Mouse (Mus musculus): ENCODE data around the gene P4ha3.
"Not testable (repeated sequence)": the region's sequence is repeated elsewhere in the genome, so short reads cannot be mapped to it uniquely, and the experiment has no call there.

Gene P4ha3

GRCm38 (mm10) chr7:100285383-100285782 is at the start of gene P4ha3:
Gene P4ha3 (plus strand): TSS chr7:100285520.
- DNase-seq (ENCODE audit: low spot score), result no peak

DNA sequence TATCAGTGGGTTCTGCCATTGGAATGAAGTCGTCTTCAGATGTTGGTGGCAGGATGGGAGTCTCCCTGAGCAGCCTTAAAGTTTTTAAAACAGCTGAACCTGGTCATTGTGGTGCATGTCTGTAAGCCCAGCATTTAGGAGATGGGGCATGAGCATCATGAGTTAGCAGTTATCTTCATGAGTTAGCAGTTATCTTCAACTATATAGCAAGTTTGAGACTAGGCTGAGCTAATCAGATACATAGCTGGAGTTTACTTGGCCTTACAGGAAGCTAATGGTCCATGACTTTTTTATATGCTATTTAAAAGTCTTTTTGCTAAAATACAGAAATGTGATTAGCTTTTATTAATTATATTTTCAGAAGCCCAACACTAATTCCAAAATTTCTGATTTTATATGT is 47.0 kb upstream of the P4ha3 start:
- DNase-seq (ENCODE audit: low spot score), result no peak

GRCm38 (mm10) chr7:100240601-100241000 is 44.7 kb upstream of the P4ha3 start:
- DNase-seq (ENCODE audit: low spot score), result no peak

DNA sequence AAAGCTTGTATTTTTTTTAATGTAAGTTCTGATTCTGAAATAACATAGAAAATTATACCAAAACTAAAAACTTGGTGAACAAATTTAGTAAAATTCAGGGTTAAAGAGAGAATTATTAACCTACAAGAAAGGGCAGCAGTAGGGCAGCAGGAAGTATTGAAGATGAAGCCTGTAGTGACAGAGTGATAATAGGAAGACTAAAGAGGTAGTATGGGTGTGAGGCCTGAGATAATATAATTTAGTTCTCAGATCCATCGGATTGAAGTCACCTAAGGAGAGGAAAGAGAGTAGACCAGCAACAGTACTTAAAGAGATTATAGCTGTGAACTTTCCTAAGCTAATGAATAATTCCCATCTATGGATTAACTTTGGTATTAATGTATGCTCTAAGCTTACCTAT is 42.3 kb upstream of the P4ha3 start:
- no peak for DNase-seq (ENCODE audit: low spot score)

GRCm38 (mm10) chr7:100244225-100244624 is 41.1 kb upstream of the P4ha3 start:
- DNase-seq (ENCODE audit: low spot score), result no peak

- no peak for DNase-seq (ENCODE audit: low spot score)
Measured at GRCm38 (mm10) chr7:100245176-100245575, 40.1 kb upstream of the P4ha3 start.

- no peak for DNase-seq (ENCODE audit: low spot score)
Measured at GRCm38 (mm10) chr7:100250667-100251066, 34.7 kb upstream of the P4ha3 start.

DNA sequence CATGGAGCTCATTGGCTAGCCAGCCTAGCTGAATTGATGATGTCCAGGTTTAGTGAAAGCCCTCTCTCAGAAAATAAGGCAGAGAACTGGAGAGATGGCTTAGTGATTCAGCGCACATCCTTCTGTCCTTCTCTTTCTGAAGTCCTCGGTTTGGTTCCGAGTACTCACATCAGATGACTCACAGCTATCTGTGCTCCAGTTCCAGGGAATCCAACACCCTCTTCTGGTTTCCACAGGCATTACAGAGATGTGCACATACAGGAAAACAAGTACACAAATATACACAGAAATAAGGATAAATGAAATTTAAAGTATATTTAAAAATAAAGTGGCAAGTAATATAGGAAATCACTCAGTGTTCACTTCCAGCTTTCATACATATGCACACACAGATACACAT is 23.0 kb upstream of the P4ha3 start:
- DNase-seq (ENCODE audit: low spot score), result no peak

DNA sequence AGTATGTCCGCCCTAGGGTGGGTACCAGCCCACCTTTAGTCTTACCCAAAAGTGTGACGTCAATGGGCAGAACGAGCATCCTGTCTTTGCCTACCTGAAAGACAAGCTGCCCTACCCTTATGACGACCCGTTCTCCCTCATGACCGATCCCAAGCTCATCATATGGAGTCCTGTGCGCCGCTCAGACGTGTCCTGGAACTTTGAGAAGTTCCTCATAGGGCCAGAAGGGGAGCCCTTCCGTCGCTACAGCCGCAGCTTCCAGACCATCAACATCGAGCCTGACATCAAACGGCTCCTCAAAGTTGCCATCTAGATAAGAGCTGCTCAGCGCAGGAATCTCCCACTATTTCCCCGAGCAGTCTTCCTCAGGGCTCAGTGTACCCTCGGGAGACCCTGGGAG is 20.4 kb upstream of the P4ha3 start:
- not testable (repeated sequence) for DNase-seq (ENCODE audit: low spot score)

- DNase-seq (ENCODE audit: low spot score), result no peak
Measured at GRCm38 (mm10) chr7:100272369-100272768, 13.0 kb upstream of the P4ha3 start.

GRCm38 (mm10) chr7:100274507-100274906 is 10.8 kb upstream of the P4ha3 start:
- no peak for DNase-seq (ENCODE audit: low spot score)

- peak; percentile 36 for DNase-seq (ENCODE audit: low spot score)
Measured at GRCm38 (mm10) chr7:100276397-100276796, 8.9 kb upstream of the P4ha3 start.

GRCm38 (mm10) chr7:100279803-100280202 is 5.5 kb upstream of the P4ha3 start:
- peak; percentile 66 for DNase-seq (ENCODE audit: low spot score)

DNA sequence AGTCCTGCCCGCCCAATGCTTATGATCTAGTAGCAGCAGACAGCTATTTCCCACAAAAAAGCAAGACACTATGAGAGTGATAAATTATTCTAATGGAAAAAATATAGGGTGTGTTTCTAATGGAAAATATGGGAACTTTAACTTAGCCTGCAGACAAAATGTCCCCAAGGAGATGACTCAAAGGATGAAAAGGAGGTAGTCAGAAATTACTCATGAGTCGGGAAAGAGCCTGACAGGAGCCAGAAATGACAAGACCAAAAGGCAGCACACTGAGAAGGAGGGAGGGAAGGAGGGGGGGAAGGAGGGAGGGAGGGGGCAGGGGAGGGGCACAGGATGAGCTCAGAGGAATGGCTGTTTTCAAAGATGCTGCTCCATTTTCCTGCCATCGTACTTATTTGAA is 3.7 kb upstream of the P4ha3 start:
- DNase-seq (ENCODE audit: low spot score), result no peak

DNA sequence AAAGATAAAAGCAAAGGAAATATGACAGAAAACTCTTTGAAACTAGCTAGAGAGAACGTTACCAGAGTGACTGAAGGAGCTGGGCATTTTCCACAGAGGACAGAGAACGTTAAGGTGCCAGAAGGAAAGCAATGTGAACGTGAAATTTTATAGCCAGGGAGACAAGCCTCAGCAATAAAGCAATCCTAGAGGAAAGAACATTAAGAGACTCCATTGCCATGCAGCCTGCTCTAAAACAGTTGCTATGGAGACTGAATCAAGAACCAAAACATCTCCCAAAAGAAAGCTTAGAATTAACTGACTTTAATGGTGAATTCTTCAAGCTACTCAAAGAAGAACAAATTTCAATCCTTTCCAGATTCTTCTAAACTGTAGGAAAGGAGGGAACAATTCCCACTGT is 2.0 kb upstream of the P4ha3 start:
- no peak for DNase-seq (ENCODE audit: low spot score)

DNA sequence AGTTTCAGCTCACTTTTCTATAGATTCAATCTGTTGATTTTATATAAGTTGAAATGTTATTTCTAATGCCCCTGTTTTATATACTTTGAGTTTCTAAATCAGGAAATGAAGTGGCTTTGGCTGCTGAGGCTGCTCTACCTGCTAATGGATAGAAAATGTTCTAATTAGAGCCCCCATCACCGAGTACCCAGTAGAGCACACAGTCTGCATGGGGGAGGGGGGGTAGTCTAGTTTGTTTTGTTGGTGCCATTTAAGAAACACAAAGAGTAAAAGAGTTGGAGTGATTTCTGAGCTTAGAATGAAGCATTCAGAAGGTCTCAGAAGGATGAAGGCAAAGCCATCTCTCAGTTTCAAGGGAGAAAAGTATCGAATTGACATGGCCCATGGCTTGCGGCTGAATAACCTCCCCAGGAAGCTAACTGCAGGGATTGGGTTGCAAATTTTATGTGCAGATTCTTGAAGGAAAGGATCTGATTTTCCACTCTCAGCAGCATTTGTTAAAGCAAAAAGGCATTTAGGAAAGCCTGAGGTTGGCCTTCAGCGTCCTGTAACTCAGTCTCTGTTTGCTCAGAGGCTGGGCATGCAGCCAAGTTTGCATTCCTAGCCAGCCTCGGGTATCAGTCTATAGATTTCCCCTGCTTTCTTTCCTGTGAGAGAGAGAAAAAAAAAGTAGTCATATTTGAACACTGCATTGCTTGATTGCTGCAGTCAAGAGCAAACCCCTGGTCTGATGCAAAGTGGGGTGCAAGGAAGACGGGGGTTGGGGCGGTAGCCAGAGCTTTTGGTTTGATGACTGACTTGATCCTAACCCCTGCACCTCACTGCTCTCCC is 2.6 kb downstream of the P4ha3 start:
- peak; percentile 57 for DNase-seq (ENCODE audit: low spot score)

DNA sequence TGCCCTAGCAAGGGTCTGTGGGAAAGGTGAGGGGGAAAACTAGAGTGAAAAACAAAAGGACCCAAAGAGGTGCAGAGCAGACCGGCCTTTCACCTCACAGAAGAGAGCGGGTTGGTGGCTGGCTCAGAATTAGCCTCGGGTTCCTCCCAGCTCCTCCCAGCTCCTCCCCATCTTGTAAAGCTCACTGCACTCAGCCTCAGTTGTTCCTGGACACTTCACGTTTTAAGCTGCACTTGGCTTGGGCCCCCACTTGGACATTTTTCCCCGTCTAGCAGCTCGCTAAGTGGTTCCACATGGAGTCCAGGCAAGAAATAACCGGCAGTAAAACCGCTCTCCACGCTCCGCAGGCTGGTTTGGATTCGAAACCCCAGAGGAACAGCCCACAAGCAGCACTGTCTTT is 3.3 kb downstream of the P4ha3 start:
- DNase-seq (ENCODE audit: low spot score), result peak; percentile 37

DNA sequence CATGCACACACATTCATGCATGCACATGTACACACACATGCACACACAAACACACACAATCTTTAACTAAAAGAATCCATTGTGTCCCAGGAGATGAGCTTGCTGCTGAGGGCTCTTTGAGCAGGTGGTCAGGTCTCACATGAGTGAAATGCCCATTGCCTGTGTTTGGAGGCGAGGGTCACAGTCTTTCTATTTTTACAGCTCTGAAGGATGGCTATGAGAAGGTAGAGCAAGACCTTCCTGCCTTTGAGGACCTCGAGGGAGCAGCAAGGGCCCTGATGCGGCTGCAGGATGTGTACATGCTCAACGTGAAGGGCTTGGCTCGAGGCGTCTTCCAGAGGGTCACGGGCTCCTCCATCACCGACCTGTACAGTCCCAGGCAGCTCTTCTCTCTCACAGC is 8.2 kb downstream of the P4ha3 start:
- DNase-seq (ENCODE audit: low spot score), result no peak

DNA sequence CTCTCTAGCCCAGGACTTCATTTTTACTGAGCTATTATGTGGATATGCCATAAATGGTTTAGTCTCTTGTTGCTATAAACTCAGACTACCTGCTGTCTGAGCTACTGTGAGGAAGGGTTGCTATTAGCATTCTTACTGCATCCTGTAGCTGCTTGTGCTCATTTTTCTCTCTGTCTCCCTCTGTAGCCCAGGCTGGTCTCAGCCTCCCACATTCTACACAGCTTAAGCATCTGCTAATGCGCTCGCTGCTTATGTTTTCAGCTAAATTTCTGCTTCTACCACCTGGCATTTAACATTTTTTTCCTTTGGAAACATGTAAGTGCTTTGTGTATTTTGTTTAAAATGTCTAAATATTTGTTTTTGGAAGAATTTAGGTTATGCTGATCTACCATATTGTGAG is 10.4 kb downstream of the P4ha3 start:
- DNase-seq (ENCODE audit: low spot score), result no peak

DNA sequence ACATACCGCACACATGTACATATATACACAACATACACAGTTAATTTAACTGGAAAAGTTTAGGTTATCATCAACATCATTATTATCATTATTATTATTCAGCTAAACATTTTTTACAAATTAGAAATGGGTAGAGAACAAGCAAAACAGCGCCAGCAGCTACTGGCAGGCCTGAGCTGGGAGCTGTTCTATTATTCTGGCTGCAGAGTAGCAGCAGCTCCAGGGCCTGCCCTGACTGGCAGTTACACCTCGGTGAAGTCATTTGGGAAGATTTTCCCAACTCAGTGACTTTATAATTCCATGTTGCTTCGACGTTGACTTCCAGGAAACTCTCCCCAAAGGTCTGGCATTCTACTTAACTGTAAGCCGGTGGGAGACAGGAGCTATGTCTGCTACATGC is 11.4 kb downstream of the P4ha3 start:
- no peak for DNase-seq (ENCODE audit: low spot score)

GRCm38 (mm10) chr7:100298861-100299510 is 13.7 kb downstream of the P4ha3 start:
- DNase-seq (ENCODE audit: low spot score), result no peak

- no peak for DNase-seq (ENCODE audit: low spot score)
Measured at GRCm38 (mm10) chr7:100301390-100301789, 16.1 kb downstream of the P4ha3 start.

GRCm38 (mm10) chr7:100302316-100302715 is 17.0 kb downstream of the P4ha3 start:
- DNase-seq (ENCODE audit: low spot score), result peak; percentile 66

GRCm38 (mm10) chr7:100305894-100306293 is 20.6 kb downstream of the P4ha3 start:
- no peak for DNase-seq (ENCODE audit: low spot score)
